Mouse (Mus musculus) forebrain, embryonic 12.5 days (tissue): ENCODE data around the gene Cbx6. TPM values are rescaled to one million over a fixed set of nuclear protein-coding genes. Genes with fewer than 3 reads are reported as not detected.
"Not testable (repeated sequence)": the region's sequence is repeated elsewhere in the genome, so short reads cannot be mapped to it uniquely, and the experiment has no call there.

ENCODE experiments used
- ATAC-seq: fragments of 200-750 bp; cut with Nextera tagmentation; 2 replicates; pipeline ENCODE4 v1.8.0; 2017; ENCODE audit warnings: moderate TSS enrichment; ENCODE audit not compliant: low FRiP score
- H3K27ac ChIP-seq: fragments of 300-500 bp; sonication (generic); 2 replicates; pipeline ENCODE4 v1.5.1; 2016; ENCODE audit warnings: mild to moderate bottlenecking
- H3K27me3 ChIP-seq: fragments of 300-500 bp; sonication (generic); 2 replicates; pipeline ENCODE4 v1.6.1; 2016; ENCODE audit warnings: mild to moderate bottlenecking
- H3K36me3 ChIP-seq: fragments of 300-500 bp; sonication (generic); replicated peaks from 2 replicates; pipeline ENCODE4 v1.6.1; 2016; ENCODE audit warnings: mild to moderate bottlenecking
- H3K4me1 ChIP-seq: fragments of 300-500 bp; sonication (generic); 2 replicates; pipeline ENCODE4 v1.6.1; 2016
- H3K4me2 ChIP-seq: fragments of 300-500 bp; sonication (generic); 2 replicates; pipeline ENCODE4 v1.6.1; 2016; ENCODE audit warnings: mild to moderate bottlenecking, moderate library complexity
- H3K4me3 ChIP-seq: fragments of 300-500 bp; sonication (generic); replicated peaks from 2 replicates; pipeline ENCODE4 v1.5.1; 2016; ENCODE audit warnings: mild to moderate bottlenecking
- H3K9ac ChIP-seq: fragments of 300-500 bp; sonication (generic); 2 replicates; pipeline ENCODE4 v1.6.1; 2016; ENCODE audit warnings: mild to moderate bottlenecking
- H3K9me3 ChIP-seq: fragments of 300-500 bp; sonication (generic); 2 replicates; pipeline ENCODE4 v1.6.1; 2016
- WGBS: fragments of 180-500 bp; shearing (Covaris S2); methylation state at CpG from one replicate; pipeline ENCODE4 v1.1.7; 2016; 5-methylcytosine and 5-hydroxymethylcytosine counted together
- polyA plus RNA-seq: library from polyadenylated mRNA; unstranded; fragments of >200 nt; fragmentation: Nextera tagmentation; extraction: Ambion mirVana; gene quantifications from 2 replicates; pipeline ENCODE4 v1.2.1, GENCODE M21; 2016

Gene Cbx6
- polyA plus RNA-seq, 1 experiment from 2014 or later, result 31.5 TPM

- ATAC-seq, result no peak
- peaks cover 43% of the 10 kb centered on the region for H3K36me3 ChIP-seq
- WGBS, result 63% methylated on average over 46 of the region's 46 CpGs
These were observed 6.0 kb downstream of the Cbx6 start for GRCm38 (mm10) chr15:79828366-79829035.

GRCm38 (mm10) chr15:79827778-79828210 lies 6.7 kb downstream of the Cbx6 start:
- Histone ChIP-seq H3K4me3 (no peak overlapping the region), H3K9me3 (no peaks in the 10 kb centered on the region), H3K36me3 (peaks cover 50% of the 10 kb centered on the region), H3K27me3 (no peaks in the 10 kb centered on the region), H3K9ac (no peak overlapping the region), H3K4me1 (peaks cover 78% of the 10 kb centered on the region), H3K4me2 (no peak overlapping the region), H3K27ac (0 out of 2 replicates have a peak overlapping the region, but pooled peaks have one; percentile 19)
- WGBS, result 88% methylated on average over 11 of the region's 11 CpGs
- ATAC-seq, result no peak

More at GRCm38 (mm10) chr15:79828366-79829035, 6.0 kb downstream of the Cbx6 start:
- Histone ChIP-seq H3K27me3 (no peaks in the 10 kb centered on the region), H3K9ac (no peak overlapping the region), H3K4me2 (peak overlapping the region; percentile 19; the same call in 1 of the 2 replicates), H3K4me1 (peaks cover 81% of the 10 kb centered on the region), H3K4me3 (no peak overlapping the region), H3K9me3 (no peaks in the 10 kb centered on the region), H3K27ac (0 out of 2 replicates have a peak overlapping the region, but pooled peaks have one; percentile 19)

GRCm38 (mm10) chr15:79827061-79827777 lies 7.3 kb downstream of the Cbx6 start:
- H3K4me1 ChIP-seq, result peaks cover 77% of the 10 kb centered on the region
- 86% methylated on average over 14 of the region's 14 CpGs for WGBS

DNA sequence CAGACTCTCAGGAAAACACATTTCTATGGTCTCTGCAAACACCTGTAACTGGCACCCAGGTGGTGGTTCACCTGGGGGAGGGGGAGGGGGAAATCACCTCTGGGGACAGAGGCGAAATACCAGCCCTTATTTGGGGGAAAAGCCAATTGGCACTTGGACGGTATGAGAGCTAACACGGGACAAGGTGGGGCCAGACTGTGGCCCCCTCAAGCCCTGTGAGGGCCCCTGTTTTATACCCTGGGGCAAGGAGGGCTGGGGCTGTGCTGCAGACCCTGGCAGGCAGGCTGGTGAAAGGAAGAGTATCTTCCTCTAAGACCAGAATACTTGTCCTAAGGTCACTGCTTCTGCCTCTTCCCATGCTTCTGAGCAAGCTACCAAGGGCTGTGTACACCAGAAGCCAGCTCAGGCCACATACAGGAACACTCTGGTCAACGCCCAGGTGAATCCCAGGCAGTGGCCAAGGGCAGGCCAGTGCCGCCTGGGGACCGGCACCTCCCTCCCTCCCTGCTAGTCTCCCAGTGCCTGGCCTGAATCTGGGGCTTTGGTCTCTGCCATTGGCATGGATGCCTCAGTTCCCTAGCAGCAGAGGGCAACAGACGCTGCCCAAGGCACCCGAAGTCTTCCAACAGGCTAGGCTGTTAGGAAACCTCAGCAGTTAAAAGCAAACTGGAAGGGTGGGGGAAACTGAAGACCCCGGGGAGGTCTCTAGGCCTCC lies 8.1 kb downstream of the Cbx6 start:
- Histone ChIP-seq H3K4me3 (no peak overlapping the region), H3K4me1 (peaks cover 70% of the 10 kb centered on the region), H3K9me3 (no peaks in the 10 kb centered on the region), H3K4me2 (no peak overlapping the region), H3K9ac (peak overlapping the region; percentile 36; the same call in 1 of the 2 replicates), H3K36me3 (peaks cover 46% of the 10 kb centered on the region), H3K27ac (no peak overlapping the region), H3K27me3 (no peaks in the 10 kb centered on the region)
- ATAC-seq, result no peak
- WGBS, result 94% methylated on average over 9 of the region's 9 CpGs

More at GRCm38 (mm10) chr15:79827061-79827777, 7.3 kb downstream of the Cbx6 start:
- H3K27me3 ChIP-seq, result no peaks in the 10 kb centered on the region
- H3K36me3 ChIP-seq, result peaks cover 51% of the 10 kb centered on the region
- no peak overlapping the region for H3K27ac ChIP-seq
- no peak overlapping the region for H3K4me3 ChIP-seq
- no peaks in the 10 kb centered on the region for H3K9me3 ChIP-seq
- no peak overlapping the region for H3K4me2 ChIP-seq
- 0 out of 2 replicates have a peak overlapping the region, but pooled peaks have one; percentile 36 for H3K9ac ChIP-seq
- no peak for ATAC-seq

GRCm38 (mm10) chr15:79825146-79825825 lies 9.2 kb downstream of the Cbx6 start:
- Histone ChIP-seq H3K9me3 (no peaks in the 10 kb centered on the region), H3K9ac (no peak overlapping the region), H3K4me3 (no peak overlapping the region), H3K36me3 (peaks cover 44% of the 10 kb centered on the region), H3K4me1 (peaks cover 62% of the 10 kb centered on the region), H3K4me2 (no peak overlapping the region), H3K27ac (peak overlapping the region; percentile 42; the same call in 1 of the 2 replicates), H3K27me3 (no peaks in the 10 kb centered on the region)
- WGBS, result 59% methylated on average over 14 of the region's 14 CpGs
- ATAC-seq, result no peak; the same call in 1 of the 2 replicates

DNA sequence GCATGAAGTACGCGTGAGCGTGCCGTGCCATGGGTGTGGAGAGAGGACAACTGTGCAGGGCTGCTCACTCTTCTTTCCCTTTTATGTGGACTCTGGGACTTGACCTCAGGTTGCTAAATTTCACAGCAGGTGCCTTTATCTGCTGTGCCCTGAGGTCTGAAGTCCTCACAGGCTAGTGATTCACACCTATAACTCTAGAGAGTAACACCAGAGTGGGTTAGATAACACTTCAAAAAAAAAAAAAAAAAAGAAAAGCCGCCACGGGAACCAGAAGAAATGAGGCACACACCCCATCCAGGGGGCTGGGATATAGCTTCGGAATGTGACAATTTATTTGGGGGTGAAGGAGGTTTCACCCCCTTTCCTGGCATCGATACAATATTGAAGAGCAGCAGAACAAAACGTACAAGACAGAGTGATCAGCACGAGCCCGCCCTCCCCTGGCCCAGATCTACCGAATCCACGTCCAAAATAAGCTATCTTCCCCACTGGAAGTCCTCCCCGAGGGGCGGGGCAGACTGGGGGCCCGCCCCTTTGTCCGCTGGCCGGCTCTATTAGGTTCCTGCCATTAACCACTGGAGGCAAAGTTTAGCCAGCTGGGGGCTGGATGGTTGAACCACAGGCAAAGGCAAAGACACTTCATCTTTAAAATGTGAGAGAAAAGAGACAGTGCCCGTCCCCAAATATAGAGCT lies 10.8 kb downstream of the Cbx6 start:
- Histone ChIP-seq H3K4me2 (no peak overlapping the region), H3K4me1 (peaks cover 46% of the 10 kb centered on the region), H3K27me3 (no peaks in the 10 kb centered on the region), H3K9me3 (no peaks in the 10 kb centered on the region), H3K4me3 (no peak overlapping the region), H3K27ac (no peak overlapping the region), H3K36me3 (peaks cover 40% of the 10 kb centered on the region), H3K9ac (no peak overlapping the region)
- WGBS, result 73% methylated on average over 19 of the region's 19 CpGs
- no peak for ATAC-seq

- Histone ChIP-seq H3K9me3 (no peaks in the 10 kb centered on the region), H3K4me1 (peaks cover 34% of the 10 kb centered on the region), H3K4me2 (no peak overlapping the region), H3K27ac (no peak overlapping the region), H3K36me3 (peaks cover 28% of the 10 kb centered on the region), H3K4me3 (no peak overlapping the region), H3K27me3 (no peaks in the 10 kb centered on the region), H3K9ac (no peak overlapping the region)
- no peak for ATAC-seq
- 80% methylated on average over 13 of the region's 13 CpGs for WGBS
These were observed 12.0 kb downstream of the Cbx6 start for GRCm38 (mm10) chr15:79822265-79823199.

DNA sequence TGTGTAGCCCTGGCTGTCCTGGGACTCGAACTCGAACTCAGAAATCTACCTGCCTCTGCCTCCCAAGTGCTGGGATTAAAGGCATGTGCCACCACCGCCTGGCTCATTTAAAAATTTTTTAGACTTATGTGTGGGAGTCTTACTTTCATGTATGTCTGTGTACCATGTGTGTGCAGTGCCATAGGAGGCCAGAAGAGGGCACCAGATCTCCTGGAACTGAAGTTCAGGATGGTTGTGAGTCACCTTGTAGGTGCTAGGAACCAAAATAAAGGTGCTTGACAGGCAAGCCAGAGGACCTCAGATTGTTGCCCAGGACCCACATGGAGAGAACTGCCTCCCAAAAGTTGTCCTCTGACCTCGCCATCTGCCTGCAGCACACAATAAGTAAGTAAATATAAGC lies 16.2 kb downstream of the Cbx6 start:
- ATAC-seq, result no peak
- H3K4me2 ChIP-seq, result no peak overlapping the region
- no peak overlapping the region for H3K9ac ChIP-seq
- peaks cover 6% of the 10 kb centered on the region for H3K36me3 ChIP-seq
- peaks cover 10% of the 10 kb centered on the region for H3K4me1 ChIP-seq
- no peaks in the 10 kb centered on the region for H3K27me3 ChIP-seq
- no peaks in the 10 kb centered on the region for H3K9me3 ChIP-seq
- WGBS, result 90% methylated on average over 4 of the region's 4 CpGs
- no peak overlapping the region for H3K4me3 ChIP-seq
- no peak overlapping the region for H3K27ac ChIP-seq

GRCm38 (mm10) chr15:79813666-79814258 lies 20.7 kb downstream of the Cbx6 start:
- H3K9ac ChIP-seq, result no peak overlapping the region
- H3K4me2 ChIP-seq, result no peak overlapping the region
- H3K27me3 ChIP-seq, result peaks cover 11% of the 10 kb centered on the region; the same call in 1 of the 2 replicates
- no peaks in the 10 kb centered on the region for H3K9me3 ChIP-seq
- no peak overlapping the region for H3K27ac ChIP-seq
- H3K4me3 ChIP-seq, result no peak overlapping the region
- peaks cover 4% of the 10 kb centered on the region; the same call in 1 of the 2 replicates for H3K4me1 ChIP-seq
- H3K36me3 ChIP-seq, result no peaks in the 10 kb centered on the region
- WGBS, result 56% methylated on average over 8 of the region's 8 CpGs
- ATAC-seq, result no peak

- H3K9me3 ChIP-seq, H3K36me3 ChIP-seq, H3K4me3 ChIP-seq, H3K9ac ChIP-seq, H3K4me2 ChIP-seq, ATAC-seq, H3K27ac ChIP-seq, H3K4me1 ChIP-seq: not testable (repeated sequence)
- 73% methylated on average over 2 of the region's 2 CpGs for WGBS
- H3K27me3 ChIP-seq, result peaks cover 14% of the 10 kb centered on the region
These were observed 21.6 kb downstream of the Cbx6 start for GRCm38 (mm10) chr15:79812840-79813239.
